Mouse (Mus musculus) megakaryocyte, adult 5-6 weeks (primary cell): ENCODE measurements around the gene Samd4b. TPM values are rescaled to one million over a fixed set of nuclear protein-coding genes. Genes with fewer than 3 reads are reported as not detected.

ENCODE experiments used
- ATAC-seq: 2 replicates; pipeline ENCODE4 v1.8.0; 2016; ENCODE audit warnings: mild to moderate bottlenecking, inconsistent platforms; ENCODE audit not compliant: poor library complexity, severe bottlenecking
- total RNA-seq, 2 experiments: library from RNA; stranded (forward) in 1 of 2; stranded (reverse) in 1 of 2; fragments of 153-499, 151-499 nt in 1 of 2; fragments of 221-1000, 200-1000 nt in 1 of 2; gene quantifications; 2 replicates each; pipeline versions ENCODE4 v1.2.3 to v1.2.4; 2015 to 2017

The Samd4b gene
- total RNA-seq, 2 experiments from 2014 or later = 6.1 to 30.2 TPM

GRCm38 (mm10) chr7:28368276-28368920, 229.5 kb downstream of the Samd4b start:
- no peak for ATAC-seq

GRCm38 (mm10) chr7:28367663-28368275, 230.2 kb downstream of the Samd4b start:
- no peak for ATAC-seq

GRCm38 (mm10) chr7:28362441-28363060, 235.4 kb downstream of the Samd4b start:
- ATAC-seq = no peak

GRCm38 (mm10) chr7:28361647-28362341, 236.2 kb downstream of the Samd4b start:
- no peak for ATAC-seq

GRCm38 (mm10) chr7:28360291-28360690, 237.7 kb downstream of the Samd4b start:
- ATAC-seq = no peak

GRCm38 (mm10) chr7:28359854-28360253, 238.1 kb downstream of the Samd4b start:
- ATAC-seq = no peak

- no peak for ATAC-seq
Observed at GRCm38 (mm10) chr7:28358431-28358830, 239.5 kb downstream of the Samd4b start.

GRCm38 (mm10) chr7:28357984-28358383, 240.0 kb downstream of the Samd4b start:
- ATAC-seq = no peak

GRCm38 (mm10) chr7:28356981-28357380, 241.0 kb downstream of the Samd4b start:
- no peak for ATAC-seq

- no peak for ATAC-seq
Observed at GRCm38 (mm10) chr7:28355221-28355620, 242.7 kb downstream of the Samd4b start.

- ATAC-seq = no peak
Observed at GRCm38 (mm10) chr7:28354596-28354995, 243.3 kb downstream of the Samd4b start.

GRCm38 (mm10) chr7:28354113-28354581, 243.8 kb downstream of the Samd4b start:
- no peak for ATAC-seq

- no peak for ATAC-seq
Observed at GRCm38 (mm10) chr7:28353267-28353666, 244.7 kb downstream of the Samd4b start.

- no peak for ATAC-seq
Observed at GRCm38 (mm10) chr7:28351676-28352191, 246.2 kb downstream of the Samd4b start.

GRCm38 (mm10) chr7:28350155-28350883, 247.6 kb downstream of the Samd4b start, which contains the start of gene Rps16:
Rps16 (plus strand) TSS chr7:28350652.
- ATAC-seq = peak; percentile 99

Other genes starting within 250 kb of the Samd4b start
- gene Rps16, start 247.5 kb downstream of the Samd4b start, total RNA-seq (2015) = 2,258 and 2,353 TPM in 2 replicates
- 250 and 448 TPM in 2 replicates for gene Rps16, start 247.5 kb downstream of the Samd4b start, total RNA-seq (2017)
- 11.5 and 15.2 TPM in 2 replicates for gene Plekhg2, start 225.5 kb downstream of the Samd4b start, total RNA-seq (2015)
- gene Plekhg2, start 225.5 kb downstream of the Samd4b start, total RNA-seq (2017) = 6.1 and 6.3 TPM in 2 replicates
- gene Zfp36, start 217.9 kb downstream of the Samd4b start, total RNA-seq (2015) = 350 and 368 TPM in 2 replicates
- 118 and 143 TPM in 2 replicates for gene Zfp36, start 217.9 kb downstream of the Samd4b start, total RNA-seq (2017)
- gene Med29, start 205.4 kb downstream of the Samd4b start, total RNA-seq (2015) = 14.7 and 15.4 TPM in 2 replicates
- 9.0 and 9.4 TPM in 2 replicates for gene Med29, start 205.4 kb downstream of the Samd4b start, total RNA-seq (2017)
- gene Paf1, start 205.2 kb downstream of the Samd4b start, total RNA-seq (2015) = 42.1 and 46.8 TPM in 2 replicates
- 129 and 153 TPM in 2 replicates for gene Paf1, start 205.2 kb downstream of the Samd4b start, total RNA-seq (2017)
- gene Gmfg, start 160.7 kb downstream of the Samd4b start, total RNA-seq (2015) = 544 and 552 TPM in 2 replicates
- gene Gmfg, start 160.7 kb downstream of the Samd4b start, total RNA-seq (2017) = 837 and 967 TPM in 2 replicates
- gene Lrfn1, start 146.2 kb downstream of the Samd4b start, total RNA-seq (2015) = 1.0 and 1.7 TPM in 2 replicates
- gene Lrfn1, start 146.2 kb downstream of the Samd4b start, total RNA-seq (2017) = 0.66 and 0.98 TPM in 2 replicates
- gene Ifnl2, start 87.7 kb downstream of the Samd4b start, total RNA-seq (2015) = not detected in 2 replicates
- not detected in 2 replicates for gene Ifnl2, start 87.7 kb downstream of the Samd4b start, total RNA-seq (2017)
- not detected in 2 replicates for gene Ifnl3, start 75.3 kb downstream of the Samd4b start, total RNA-seq (2015)
- not detected in 2 replicates for gene Ifnl3, start 75.3 kb downstream of the Samd4b start, total RNA-seq (2017)
- not detected in 2 replicates for gene Sycn, start 57.3 kb downstream of the Samd4b start, total RNA-seq (2015)
- not detected in 2 replicates for gene Sycn, start 57.3 kb downstream of the Samd4b start, total RNA-seq (2017)
- 1.4 and 2.2 TPM in 2 replicates for gene Nccrp1, start 50.9 kb downstream of the Samd4b start, total RNA-seq (2015)
- 0.26 TPM in 1 of 2 replicates, not detected in the other for gene Nccrp1, start 50.9 kb downstream of the Samd4b start, total RNA-seq (2017)
- gene Pak4, start within 50 bp of the Samd4b start, total RNA-seq (2015) = 10.0 and 12.8 TPM in 2 replicates
- 9.9 and 11.7 TPM in 2 replicates for gene Pak4, start within 50 bp of the Samd4b start, total RNA-seq (2017)
- gene Acp7, start 33.2 kb upstream of the Samd4b start, total RNA-seq (2015) = not detected in 2 replicates
- not detected in 2 replicates for gene Acp7, start 33.2 kb upstream of the Samd4b start, total RNA-seq (2017)
- gene Fbxo27, start 94.7 kb upstream of the Samd4b start, total RNA-seq (2015) = 0.58 and 0.93 TPM in 2 replicates
- 0.08 and 0.70 TPM in 2 replicates for gene Fbxo27, start 94.7 kb upstream of the Samd4b start, total RNA-seq (2017)
- gene Fbxo17, start 118.7 kb upstream of the Samd4b start, total RNA-seq (2015) = 1.1 and 1.2 TPM in 2 replicates
- gene Fbxo17, start 118.7 kb upstream of the Samd4b start, total RNA-seq (2017) = 0.26 and 0.77 TPM in 2 replicates
- 67.6 and 79.2 TPM in 2 replicates for gene Mrps12, start 143.7 kb upstream of the Samd4b start, total RNA-seq (2015)
- gene Mrps12, start 143.7 kb upstream of the Samd4b start, total RNA-seq (2017) = 29.1 and 32.0 TPM in 2 replicates
- gene Sars2, start 143.8 kb upstream of the Samd4b start, total RNA-seq (2015) = 4.8 and 4.9 TPM in 2 replicates
- gene Sars2, start 143.8 kb upstream of the Samd4b start, total RNA-seq (2017) = 5.6 and 6.9 TPM in 2 replicates
- gene Ccer2, start 158.0 kb upstream of the Samd4b start, total RNA-seq (2015) = not detected in 2 replicates
- not detected in 2 replicates for gene Ccer2, start 158.0 kb upstream of the Samd4b start, total RNA-seq (2017)
- gene Sirt2, start 168.6 kb upstream of the Samd4b start, total RNA-seq (2015) = 70.0 and 73.0 TPM in 2 replicates
- gene Sirt2, start 168.6 kb upstream of the Samd4b start, total RNA-seq (2017) = 28.0 and 36.7 TPM in 2 replicates
- gene Nfkbib, start 169.4 kb upstream of the Samd4b start, total RNA-seq (2015) = 15.5 and 19.5 TPM in 2 replicates
- gene Nfkbib, start 169.4 kb upstream of the Samd4b start, total RNA-seq (2017) = 13.3 and 15.6 TPM in 2 replicates
- 64.9 and 68.8 TPM in 2 replicates for gene Rinl, start 190.8 kb upstream of the Samd4b start, total RNA-seq (2015)
- gene Rinl, start 190.8 kb upstream of the Samd4b start, total RNA-seq (2017) = 62.6 and 71.5 TPM in 2 replicates
- 275 and 307 TPM in 2 replicates for gene Hnrnpl, start 210.4 kb upstream of the Samd4b start, total RNA-seq (2015)
- 187 and 291 TPM in 2 replicates for gene Hnrnpl, start 210.4 kb upstream of the Samd4b start, total RNA-seq (2017)
- 119 TPM in 2 replicates for gene Ech1, start 227.1 kb upstream of the Samd4b start, total RNA-seq (2015)
- 78.8 and 82.8 TPM in 2 replicates for gene Ech1, start 227.1 kb upstream of the Samd4b start, total RNA-seq (2017)
- 3.1 and 13.4 TPM in 2 replicates for gene Lgals4, start 235.7 kb upstream of the Samd4b start, total RNA-seq (2015)
- 5.2 and 5.9 TPM in 2 replicates for gene Lgals4, start 235.7 kb upstream of the Samd4b start, total RNA-seq (2017)